Mouse (Mus musculus): Measurements from ENCODE around the gene Mthfd1l.

The Mthfd1l gene

GRCm38 (mm10) chr10:3975898-3976622 lies 3.1 kb downstream of the Mthfd1l start:
- intact Hi-C loops (cut with DNase I), result no loop called here

GRCm38 (mm10) chr10:3976623-3977010 lies 3.7 kb downstream of the Mthfd1l start:
- intact Hi-C loops (cut with DNase I), result no loop called here

- intact Hi-C loops (cut with DNase I), result no loop called here
Measured at GRCm38 (mm10) chr10:3978326-3978725, 5.4 kb downstream of the Mthfd1l start.

- intact Hi-C loops (cut with DNase I), result no loop called here
Measured at GRCm38 (mm10) chr10:3978792-3979488, 6.0 kb downstream of the Mthfd1l start.

- intact Hi-C loops (cut with DNase I), result no loop called here
Measured at GRCm38 (mm10) chr10:3980231-3980630, 7.3 kb downstream of the Mthfd1l start.

GRCm38 (mm10) chr10:3990295-3990883 lies 17.5 kb downstream of the Mthfd1l start:
- intact Hi-C loops (cut with DNase I), result no loop called here

GRCm38 (mm10) chr10:3993365-3994102 lies 20.6 kb downstream of the Mthfd1l start:
- intact Hi-C loops (cut with DNase I), result no loop called here

- intact Hi-C loops (cut with DNase I), result loop anchor here (5.0 kb wide), 1 partner anchor 342 kb away; no protein-coding TSS in a partner anchor
Measured at GRCm38 (mm10) chr10:3995277-3995676, 22.4 kb downstream of the Mthfd1l start.

- intact Hi-C loops (cut with DNase I), result loop anchor here (5.0 kb wide), 1 partner anchor 341 kb away; no protein-coding TSS in a partner anchor
Measured at GRCm38 (mm10) chr10:3996170-3996876, 23.4 kb downstream of the Mthfd1l start.

GRCm38 (mm10) chr10:3997851-3998426 lies 25.0 kb downstream of the Mthfd1l start:
- intact Hi-C loops (cut with DNase I), result loop anchor here (5.0 kb wide), 1 partner anchor 339 kb away; no protein-coding TSS in a partner anchor

- intact Hi-C loops (cut with DNase I), result no loop called here
Measured at GRCm38 (mm10) chr10:4002711-4003110, 29.8 kb downstream of the Mthfd1l start.

GRCm38 (mm10) chr10:4005191-4005590 lies 32.3 kb downstream of the Mthfd1l start:
- intact Hi-C loops (cut with DNase I), result no loop called here

- intact Hi-C loops (cut with DNase I), result no loop called here
Measured at GRCm38 (mm10) chr10:4006296-4007015, 33.5 kb downstream of the Mthfd1l start.

- intact Hi-C loops (cut with DNase I), result no loop called here
Measured at GRCm38 (mm10) chr10:4022628-4023303, 49.8 kb downstream of the Mthfd1l start.

GRCm38 (mm10) chr10:4026616-4027015 lies 53.7 kb downstream of the Mthfd1l start:
- intact Hi-C loops (cut with DNase I), result no loop called here

GRCm38 (mm10) chr10:4027466-4027865 lies 54.5 kb downstream of the Mthfd1l start:
- intact Hi-C loops (cut with DNase I), result no loop called here

GRCm38 (mm10) chr10:4028851-4029442 lies 56.0 kb downstream of the Mthfd1l start:
- intact Hi-C loops (cut with DNase I), result no loop called here

GRCm38 (mm10) chr10:4033761-4034160 lies 60.8 kb downstream of the Mthfd1l start:
- intact Hi-C loops (cut with DNase I), result no loop called here

GRCm38 (mm10) chr10:4036476-4036875 lies 63.6 kb downstream of the Mthfd1l start:
- intact Hi-C loops (cut with DNase I), result no loop called here
